Mouse (Mus musculus) heart, adult 11 months (tissue): Measurements from ENCODE around the gene Asns.

Experiments
- DNase-seq: peaks from one replicate; pipeline ENCODE4 v3.0.0; 2022

Gene Asns

DNA sequence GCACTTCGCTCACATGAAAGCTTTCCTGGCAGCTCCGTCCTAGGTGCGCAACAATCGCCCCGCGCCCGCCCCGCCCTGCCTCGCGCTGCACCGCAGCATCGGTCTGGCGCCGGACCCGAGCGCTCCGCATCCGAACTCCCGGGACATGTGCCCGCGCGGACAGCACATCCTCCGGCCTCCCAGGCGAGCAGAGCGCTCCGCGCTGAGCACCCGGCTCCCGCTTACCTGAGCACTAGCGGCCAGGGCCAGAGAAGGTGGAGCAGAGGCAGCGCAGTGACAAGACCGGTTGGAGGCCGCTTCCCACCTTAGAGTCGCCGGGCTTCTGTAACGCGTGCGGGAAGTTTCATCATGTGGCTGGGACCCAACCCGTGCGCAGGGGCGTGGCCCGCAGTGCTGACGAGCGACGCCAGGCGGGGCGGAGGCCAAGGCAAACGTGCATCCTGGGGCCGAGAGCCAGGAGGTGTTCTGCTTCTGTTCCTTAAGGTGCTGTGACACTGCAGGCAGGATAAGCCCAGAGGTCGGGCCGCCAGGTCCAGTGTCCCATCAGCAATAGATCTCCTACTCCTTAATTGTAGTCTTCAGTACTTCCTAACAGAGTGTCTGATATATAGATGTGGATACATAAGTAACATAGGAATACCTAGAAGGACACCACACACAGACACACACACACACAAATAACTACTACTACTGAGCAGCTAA is at the start of gene Asns:
TSS of gene Asns (minus strand) at position 371 of the 702 bp plus-strand sequence.
- peak; percentile 96 for DNase-seq

- DNase-seq = no peak
These were observed 48.7 kb upstream of the Asns start for GRCm38 (mm10) chr6:7741721-7742120.

GRCm38 (mm10) chr6:7737842-7738241 is 44.8 kb upstream of the Asns start:
- DNase-seq = no peak

GRCm38 (mm10) chr6:7732754-7733708 is 40.0 kb upstream of the Asns start:
- DNase-seq = peak; percentile 94

GRCm38 (mm10) chr6:7732097-7732496 is 39.0 kb upstream of the Asns start:
- DNase-seq = no peak

- peak; percentile 79 for DNase-seq
These were observed 36.1 kb upstream of the Asns start for GRCm38 (mm10) chr6:7729128-7729527.

DNA sequence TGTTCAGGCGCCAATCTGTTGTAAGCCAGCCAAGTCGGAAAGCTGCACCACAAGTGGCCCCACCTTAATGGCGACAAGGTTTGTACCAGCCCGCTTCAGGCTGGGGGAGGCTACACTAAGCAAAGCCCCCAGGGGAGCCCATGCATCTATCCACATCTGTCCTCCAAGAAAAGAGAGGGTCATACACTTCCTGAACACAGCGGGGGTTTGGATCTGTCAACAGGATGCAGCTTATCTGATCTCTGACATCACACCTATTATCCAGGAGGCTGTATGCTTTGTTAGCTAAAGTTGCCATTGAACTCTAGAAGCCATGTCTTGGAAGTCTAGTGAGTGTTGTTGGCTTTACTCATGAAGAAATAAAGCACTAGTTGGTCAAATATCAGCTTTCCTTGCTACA is 35.2 kb upstream of the Asns start:
- no peak for DNase-seq

- no peak for DNase-seq
These were observed 23.2 kb upstream of the Asns start for GRCm38 (mm10) chr6:7716236-7716635.

- no peak for DNase-seq
These were observed 21.2 kb upstream of the Asns start for GRCm38 (mm10) chr6:7714230-7714629.

- DNase-seq = no peak
These were observed 18.8 kb upstream of the Asns start for GRCm38 (mm10) chr6:7711837-7712330.

GRCm38 (mm10) chr6:7708246-7708645 is 15.2 kb upstream of the Asns start:
- DNase-seq = peak; percentile 45

- DNase-seq = peak; percentile 42
These were observed 13.7 kb upstream of the Asns start for GRCm38 (mm10) chr6:7706796-7707195.

DNA sequence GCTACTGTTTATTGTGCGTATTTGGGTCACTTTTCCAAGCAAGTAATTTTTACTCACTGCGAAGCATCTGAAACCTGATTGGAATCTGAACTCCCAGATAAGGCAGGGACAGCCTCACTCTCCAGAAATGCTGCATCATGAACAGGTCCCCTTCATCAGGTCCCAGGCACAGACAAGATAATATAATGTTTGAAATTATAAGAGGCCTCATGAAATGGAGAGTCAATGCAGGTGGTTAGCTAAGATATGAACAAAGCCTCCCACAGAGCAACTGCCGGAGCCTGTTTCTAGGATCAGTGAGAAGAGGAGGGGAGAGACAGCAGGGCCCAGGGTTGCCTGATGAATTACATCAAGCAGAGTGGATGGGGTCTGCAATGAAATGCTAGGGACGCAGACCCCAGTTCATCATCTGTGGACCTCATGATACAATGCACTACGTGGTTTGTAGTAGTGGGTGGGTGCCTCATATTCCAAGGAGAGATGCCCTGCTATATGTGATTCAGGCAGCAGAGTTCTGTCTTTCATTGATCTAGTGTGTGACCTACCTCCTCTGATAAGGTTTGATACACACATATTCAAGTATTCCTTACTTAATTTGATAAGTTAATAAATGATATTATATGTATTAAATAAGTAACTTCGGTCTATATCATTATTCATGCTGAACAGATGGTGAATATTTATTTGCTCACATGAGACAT is 5.1 kb upstream of the Asns start:
- DNase-seq = peak; percentile 49

- peak; percentile 37 for DNase-seq
These were observed 4.1 kb upstream of the Asns start for GRCm38 (mm10) chr6:7697077-7697643.

GRCm38 (mm10) chr6:7696641-7697040 is 3.6 kb upstream of the Asns start:
- peak; percentile 27 for DNase-seq

- DNase-seq = peak; percentile 51
These were observed 2.8 kb upstream of the Asns start for GRCm38 (mm10) chr6:7695901-7696300.

- peak; percentile 57 for DNase-seq
These were observed 612 bp upstream of the Asns start for GRCm38 (mm10) chr6:7693666-7694065.

DNA sequence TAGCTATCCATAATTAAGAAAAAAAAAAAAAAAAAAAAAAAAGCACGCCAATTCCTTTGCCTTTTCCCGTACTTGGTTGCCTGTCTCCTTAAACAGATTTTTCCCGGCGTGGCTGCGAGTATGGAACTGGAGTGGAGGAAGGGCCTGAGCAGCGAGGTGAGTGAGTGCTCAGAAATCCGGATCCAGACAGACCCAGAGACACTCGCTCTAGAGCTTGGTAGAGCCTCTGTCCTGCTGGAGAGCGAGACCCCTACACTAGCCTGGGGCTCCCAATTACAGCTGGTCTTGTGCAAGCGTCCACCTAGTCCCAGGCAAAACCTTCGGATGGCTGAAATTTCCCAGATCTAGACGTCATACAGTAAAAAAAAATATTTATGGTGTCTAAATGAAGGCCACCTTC is 603 bp downstream of the Asns start:
- peak; percentile 46 for DNase-seq

DNA sequence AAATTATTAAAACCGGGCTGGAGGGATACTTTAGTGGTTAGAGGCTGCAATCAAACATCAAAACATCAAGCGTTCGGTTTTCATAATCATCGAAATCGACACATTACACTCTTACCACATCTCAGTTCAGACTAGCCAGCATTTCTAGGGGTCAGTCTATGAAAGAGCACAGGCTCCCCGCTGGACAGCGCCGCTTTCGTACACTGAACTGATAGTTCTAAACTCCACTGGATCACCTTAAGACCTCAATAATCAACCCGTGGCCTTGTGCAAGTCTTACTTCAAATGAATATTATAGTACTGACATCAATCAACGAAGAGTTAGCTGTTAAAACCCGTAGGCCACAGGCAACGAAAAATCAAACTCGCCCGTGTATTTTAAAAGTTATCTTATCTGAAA is 1.0 kb downstream of the Asns start:
- DNase-seq = peak; percentile 48

GRCm38 (mm10) chr6:7690456-7690855 is 2.6 kb downstream of the Asns start:
- DNase-seq = peak; percentile 59

GRCm38 (mm10) chr6:7689180-7689579 is 3.9 kb downstream of the Asns start:
- DNase-seq = peak; percentile 85

- DNase-seq = no peak
These were observed 7.0 kb downstream of the Asns start for GRCm38 (mm10) chr6:7686047-7686446.
